Mouse (Mus musculus) spleen, adult 2 months (tissue): ENCODE results near the gene Rab9. TPM values are rescaled to one million over a fixed set of nuclear protein-coding genes. Genes with fewer than 3 reads are reported as not detected.
A peak's percentile ranks its signal among the peaks of the same experiment; 100 is the strongest.

Experiments
- DNase-seq, 2 experiments: peaks; one replicate each; pipeline versions ENCODE4 v3.0.0 to v3.0.0-alpha.2; 2012 to 2021; ENCODE audit warnings: low spot score in 2 of 2, low read depth in 1 of 2
- H3K27ac ChIP-seq: fragments of 200-500 bp; 2 replicates; pipeline ENCODE4 v1.5.1; 2012; ENCODE audit warnings: low read length, inconsistent platforms; ENCODE audit not compliant: insufficient read depth
- H3K27me3 ChIP-seq: fragments of 200-500 bp; 2 replicates; pipeline ENCODE4 v1.6.1; 2012; ENCODE audit warnings: mild to moderate bottlenecking, moderate library complexity, low read length, inconsistent platforms; ENCODE audit not compliant: control insufficient read depth, insufficient read depth
- H3K36me3 ChIP-seq: fragments of 200-500 bp; 2 replicates; pipeline ENCODE4 v1.6.1; 2012; ENCODE audit warnings: mild to moderate bottlenecking, low read length, inconsistent platforms; ENCODE audit not compliant: control insufficient read depth, insufficient read depth
- H3K4me1 ChIP-seq: fragments of 200-500 bp; 2 replicates; pipeline ENCODE4 v1.6.1; 2011; ENCODE audit warnings: inconsistent platforms; ENCODE audit not compliant: control insufficient read depth, insufficient read depth, insufficient read length
- H3K4me3 ChIP-seq: fragments of 200-500 bp; 2 replicates; pipeline ENCODE4 v1.5.1; 2011; ENCODE audit warnings: mild to moderate bottlenecking, inconsistent platforms; ENCODE audit not compliant: insufficient read depth, insufficient read length; ENCODE audit errors: extremely low read depth
- CTCF ChIP-seq: fragments of 200-500 bp; IDR thresholded peaks from 2 replicates; pipeline ENCODE4 v1.5.1; 2011; ENCODE audit warnings: mild to moderate bottlenecking, inconsistent platforms; ENCODE audit not compliant: insufficient read depth, insufficient read length, insufficient replicate concordance; ENCODE audit errors: extremely low read depth
- POLR2A ChIP-seq: fragments of 200-500 bp; IDR thresholded peaks from 2 replicates; pipeline ENCODE4 v1.6.1; 2011; ENCODE audit warnings: low read depth, low read length, inconsistent platforms
- WGBS: fragments of 180-500 bp; shearing (Covaris S2); methylation state at CpG from one replicate; pipeline ENCODE4 v1.1.7; 2018; 5-methylcytosine and 5-hydroxymethylcytosine counted together
- polyA plus RNA-seq: library from polyadenylated mRNA; depleted of rRNA; stranded (reverse); fragments of >200 nt; gene quantifications from 2 replicates; pipeline ENCODE4 v1.2.3, GENCODE M21; 2012

Rab9 gene
- polyA plus RNA-seq, 1 experiment, result 1.5 TPM

GRCm38 (mm10) chrX:166512071-166512470, 32.4 kb upstream of the Rab9 start:
- no peaks in the 10 kb centered on the region for H3K4me1 ChIP-seq
- H3K27me3 ChIP-seq, result no peaks in the 10 kb centered on the region
- no peak overlapping the region for H3K27ac ChIP-seq
- DNase-seq, result no peak
- TF ChIP-seq CTCF (no peak), POLR2A (no peak)
- no peaks in the 10 kb centered on the region for H3K36me3 ChIP-seq
- 76% methylated on average over 4 of the region's 4 CpGs for whole genome bisulfite sequencing
- H3K4me3 ChIP-seq, result no peak overlapping the region

- Histone ChIP-seq H3K4me3 (no peak overlapping the region; the same call in 1 of the 2 replicates), H3K27me3 (no peaks in the 10 kb centered on the region), H3K4me1 (no peaks in the 10 kb centered on the region), H3K36me3 (no peaks in the 10 kb centered on the region), H3K27ac (no peak overlapping the region)
- TF ChIP-seq CTCF, result no peak
- TF ChIP-seq POLR2A, result no peak
- DNase-seq, result no peak
Observed at GRCm38 (mm10) chrX:166511107-166511506, 31.4 kb upstream of the Rab9 start.

GRCm38 (mm10) chrX:166509761-166510738, 30.4 kb upstream of the Rab9 start:
- Histone ChIP-seq H3K36me3 (no peaks in the 10 kb centered on the region), H3K27me3 (no peaks in the 10 kb centered on the region), H3K4me3 (peak overlapping the region; percentile 98), H3K27ac (peak overlapping the region; percentile 99), H3K4me1 (no peaks in the 10 kb centered on the region)
- peak; percentile 90 to 91 for DNase-seq
- TF ChIP-seq CTCF, result no peak
- TF ChIP-seq POLR2A, result peak; percentile 38; the same call in 1 of the 2 replicates
- WGBS, result 27% methylated on average over 65 of the region's 65 CpGs

- Histone ChIP-seq H3K27ac (no peak overlapping the region), H3K4me1 (no peaks in the 10 kb centered on the region), H3K4me3 (no peak overlapping the region), H3K27me3 (no peaks in the 10 kb centered on the region), H3K36me3 (peaks cover 5% of the 10 kb centered on the region; the same call in 1 of the 2 replicates)
- no peak for DNase-seq
- WGBS, result 61% methylated on average over 2 of the region's 2 CpGs
- no peak for TF ChIP-seq CTCF
- TF ChIP-seq POLR2A, result no peak
Observed at GRCm38 (mm10) chrX:166504421-166504820, 24.8 kb upstream of the Rab9 start.

- H3K36me3 ChIP-seq, result peaks cover 5% of the 10 kb centered on the region; the same call in 1 of the 2 replicates
- H3K27ac ChIP-seq, result no peak overlapping the region
- 69% methylated on average over 1 of the region's 1 CpGs for WGBS
- no peak for DNase-seq
- H3K4me3 ChIP-seq, result no peak overlapping the region
- no peaks in the 10 kb centered on the region for H3K4me1 ChIP-seq
- TF ChIP-seq POLR2A (no peak), CTCF (no peak)
- no peaks in the 10 kb centered on the region for H3K27me3 ChIP-seq
Observed at GRCm38 (mm10) chrX:166499496-166500190, 20.0 kb upstream of the Rab9 start.

GRCm38 (mm10) chrX:166497771-166498170, 18.1 kb upstream of the Rab9 start:
- no peak for DNase-seq
- no peaks in the 10 kb centered on the region for H3K4me1 ChIP-seq
- 54% methylated on average over 4 of the region's 4 CpGs for WGBS

More at GRCm38 (mm10) chrX:166497771-166498170, 18.1 kb upstream of the Rab9 start:
- TF ChIP-seq CTCF, result no peak
- TF ChIP-seq POLR2A, result no peak
- H3K36me3 ChIP-seq, result peaks cover 1% of the 10 kb centered on the region; the same call in 1 of the 2 replicates
- H3K27ac ChIP-seq, result no peak overlapping the region
- no peaks in the 10 kb centered on the region for H3K27me3 ChIP-seq
- no peak overlapping the region for H3K4me3 ChIP-seq
